Mouse (Mus musculus) embryonic fibroblast, embryonic 13.5 days (primary cell): ENCODE data around the gene Lyrm7.

Source experiments
- CTCF ChIP-seq: IDR thresholded peaks from 2 replicates; pipeline ENCODE4 v1.5.1; 2011; ENCODE audit warnings: mild to moderate bottlenecking, control low read depth, low read length, moderate library complexity, borderline replicate concordance; ENCODE audit not compliant: insufficient read depth
- POLR2A ChIP-seq: IDR thresholded peaks from 2 replicates; pipeline ENCODE4 v1.6.1; 2011; ENCODE audit warnings: low read depth, mild to moderate bottlenecking, control low read depth, low read length, moderate library complexity

GRCm38 (mm10) chr11:54778131-54778844, 82.4 kb downstream of the Lyrm7 start:
- TF ChIP-seq CTCF: no peak
- no peak for TF ChIP-seq POLR2A
